Mouse (Mus musculus) kidney, postnatal 14 days (tissue): ENCODE results near the gene Myo3b.

Experiments
- DNase-seq: peaks from one replicate; pipeline ENCODE4 v3.0.0; 2022; ENCODE audit warnings: mixed read lengths

The Myo3b gene

GRCm38 (mm10) chr2:70133281-70133680 is 94.4 kb downstream of the Myo3b start:
- no peak for DNase-seq

DNA sequence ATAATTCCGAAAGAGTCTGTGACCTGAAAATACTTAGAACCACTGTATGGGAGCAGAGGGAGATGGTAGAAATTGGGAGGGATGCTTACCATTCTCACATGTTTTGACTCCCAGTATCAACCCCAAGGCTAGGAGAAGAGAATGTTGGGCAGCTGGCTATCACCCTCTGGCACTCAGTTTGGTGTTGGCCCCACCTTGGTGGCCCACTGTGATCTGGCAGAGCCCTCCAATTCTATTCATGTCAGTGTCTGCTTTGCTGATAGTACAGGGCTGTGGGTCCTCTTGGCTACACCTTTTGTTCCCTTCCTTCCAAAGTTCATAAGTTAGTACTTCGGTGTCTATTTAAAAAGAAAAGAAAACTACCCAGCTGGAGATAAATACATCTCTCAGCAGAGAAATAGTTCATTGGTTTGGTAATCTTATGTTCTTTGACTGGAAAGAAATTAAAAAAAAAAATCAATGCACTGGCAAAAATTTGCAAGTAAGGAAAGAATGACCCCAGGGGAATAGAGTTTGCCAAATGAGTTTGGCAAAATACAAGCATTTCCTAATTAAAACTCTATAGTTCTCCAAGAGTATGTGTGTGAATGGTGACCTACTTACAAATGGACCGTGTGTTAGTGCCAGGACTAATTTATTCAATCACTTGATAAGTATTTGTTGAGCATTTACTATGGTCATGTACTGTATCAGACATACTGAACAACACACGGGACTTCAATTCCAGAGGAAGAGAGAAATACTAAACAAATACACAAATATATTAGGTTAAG is 98.5 kb downstream of the Myo3b start:
- DNase-seq: no peak

DNA sequence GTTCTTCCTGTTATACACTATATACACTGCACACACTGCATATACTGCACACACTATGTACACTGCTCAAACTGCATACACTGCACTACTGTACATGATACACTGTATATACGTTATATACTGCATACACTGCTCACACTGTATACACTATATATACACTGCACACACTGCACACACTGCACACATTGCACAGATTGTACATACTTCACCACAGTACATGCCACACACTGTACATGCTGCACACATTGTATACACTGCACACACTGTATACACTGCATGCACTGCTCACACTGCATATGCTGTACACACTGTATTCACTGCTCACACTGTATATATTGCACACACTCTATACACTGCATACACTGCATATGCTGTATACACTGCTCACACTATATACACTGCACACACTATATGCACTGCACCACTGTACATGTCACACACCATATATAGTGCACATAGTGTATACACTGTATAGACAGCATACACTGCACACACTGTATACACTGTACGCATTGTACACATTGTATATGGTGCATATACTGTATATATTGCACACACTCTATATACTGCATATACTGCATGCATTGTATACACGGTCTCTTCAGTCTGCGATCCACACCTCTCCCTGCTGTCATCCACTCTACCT is 104.7 kb downstream of the Myo3b start:
- DNase-seq: no peak

DNA sequence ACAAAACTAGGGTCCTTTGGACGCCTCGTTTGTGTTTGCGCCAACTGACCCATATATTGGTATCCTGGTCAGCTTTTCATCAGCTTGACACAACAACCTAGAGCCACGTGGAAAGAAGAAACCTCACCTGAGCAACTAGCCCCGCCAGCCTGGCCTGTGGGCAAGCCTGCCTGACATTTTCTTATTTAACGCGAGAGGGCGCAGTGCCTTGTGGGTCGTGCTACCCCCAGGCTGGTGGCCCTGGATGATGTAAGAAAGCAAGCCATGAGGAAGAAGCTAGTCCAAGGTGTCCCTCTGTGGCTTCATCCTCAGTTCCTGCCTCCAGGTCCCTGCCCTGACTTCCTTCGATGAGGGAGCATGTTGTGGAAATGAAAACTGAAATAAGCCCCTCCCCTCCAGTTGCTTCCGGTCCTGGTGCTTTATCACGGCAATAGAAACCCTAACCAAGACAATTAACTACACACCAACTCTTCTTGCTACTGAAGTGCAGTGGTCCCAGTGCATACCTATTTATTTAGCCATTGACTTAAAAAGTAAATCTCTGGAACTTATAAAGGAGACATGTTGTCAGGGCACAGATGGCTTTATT is 108.2 kb downstream of the Myo3b start:
- no peak for DNase-seq

DNA sequence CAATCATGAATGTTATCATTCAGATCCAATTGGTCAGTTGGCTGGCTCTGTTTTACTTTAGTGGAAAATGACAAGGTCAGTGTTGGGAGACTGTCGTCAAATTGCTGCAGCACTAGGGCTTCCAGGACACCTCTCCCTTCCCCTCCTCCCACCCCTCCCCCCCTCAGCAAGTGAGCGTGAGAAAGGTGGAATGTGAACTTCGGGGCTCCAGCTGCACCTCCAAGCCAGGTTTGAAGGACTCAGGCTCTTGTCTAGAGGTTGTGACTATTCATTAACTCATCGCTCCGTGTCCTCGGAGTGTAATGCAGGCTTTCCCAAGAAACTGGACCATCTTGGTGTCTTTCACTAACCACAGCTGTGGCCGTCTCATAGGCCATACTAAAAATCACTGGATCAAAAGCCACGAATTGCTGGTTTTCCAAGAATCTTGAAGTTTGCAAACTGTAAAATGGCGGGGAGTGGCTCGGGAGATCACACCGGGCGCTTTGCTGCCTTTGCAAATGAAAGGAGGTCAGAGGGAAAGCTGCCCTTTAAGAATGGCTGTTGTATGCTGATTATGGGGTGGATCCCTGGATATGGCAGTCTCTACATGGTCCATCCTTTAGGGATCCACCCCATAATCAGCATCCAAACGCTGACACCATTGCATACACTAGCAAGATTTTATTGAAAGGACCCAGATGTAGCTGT is 110.0 kb downstream of the Myo3b start:
- DNase-seq: no peak

DNA sequence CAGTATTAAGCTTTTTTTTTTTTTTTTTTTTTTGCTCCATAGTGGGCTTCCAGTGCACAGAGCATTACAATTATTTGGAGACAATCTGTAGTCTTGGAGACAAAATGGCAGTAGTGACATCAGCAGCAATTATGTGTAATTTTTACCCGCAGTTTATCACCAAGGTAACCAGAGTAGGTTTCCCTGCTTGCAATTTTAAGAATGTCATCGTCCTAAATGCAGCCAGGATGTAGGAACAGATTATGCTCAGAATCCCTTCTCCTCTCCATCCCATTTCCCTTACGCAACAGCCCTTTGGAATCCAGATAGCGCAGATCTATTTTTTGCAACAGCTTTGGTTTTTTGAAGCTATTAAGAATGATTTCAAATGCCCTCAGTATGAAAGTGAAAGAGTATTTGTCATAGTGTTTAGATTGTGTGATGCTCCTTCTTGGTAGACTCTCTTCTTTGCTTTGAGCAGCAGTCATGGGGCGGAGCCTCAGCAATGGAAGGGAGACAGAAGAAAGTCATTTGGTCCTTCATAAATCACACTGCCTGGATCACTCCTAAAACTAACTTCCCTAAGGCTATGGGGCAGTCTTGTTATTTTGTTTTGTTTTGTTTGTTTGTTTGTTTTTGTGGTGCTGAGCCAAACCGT is 111.6 kb downstream of the Myo3b start:
- DNase-seq: no peak

DNA sequence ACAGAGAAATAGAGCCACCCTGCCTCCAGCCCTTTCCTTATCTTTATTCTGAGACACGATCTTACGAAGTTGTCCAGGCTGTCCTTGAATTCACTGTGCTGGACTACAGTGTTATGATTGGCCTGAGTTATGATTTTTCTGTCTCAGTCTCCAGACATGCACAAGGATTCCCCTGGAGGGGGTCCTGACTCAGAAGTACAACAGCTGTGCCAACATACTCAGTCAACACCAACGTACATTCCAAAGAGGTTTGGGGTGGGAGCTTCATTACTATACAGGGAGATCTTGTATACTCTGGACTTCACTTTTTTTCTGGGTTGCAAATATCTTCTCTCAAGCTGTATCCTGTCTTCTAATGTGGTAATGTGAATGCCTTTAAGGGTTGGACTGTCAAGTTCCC is 113.0 kb downstream of the Myo3b start:
- DNase-seq: no peak

- DNase-seq: no peak
Measured at GRCm38 (mm10) chr2:70155226-70155836, 116.4 kb downstream of the Myo3b start.

DNA sequence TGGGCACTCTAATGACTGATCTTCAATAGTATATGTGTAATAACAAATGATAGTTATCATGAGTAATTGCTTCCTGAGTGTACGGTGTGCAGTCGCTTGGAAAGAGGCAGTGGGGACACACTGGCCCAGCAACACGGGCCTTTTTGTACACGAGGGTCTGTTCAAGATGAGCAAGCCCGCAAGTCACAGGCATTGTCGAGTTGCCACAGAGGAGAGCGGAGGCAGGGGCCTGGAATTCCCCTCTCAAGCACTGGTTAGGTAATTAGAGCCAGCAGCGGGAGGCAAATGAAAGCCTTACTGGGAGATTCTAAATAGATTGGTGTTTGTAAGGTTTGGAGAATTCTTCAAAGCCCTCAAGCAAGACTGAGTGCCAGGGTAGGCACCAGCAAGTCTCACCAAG is 120.6 kb downstream of the Myo3b start:
- DNase-seq: no peak

DNA sequence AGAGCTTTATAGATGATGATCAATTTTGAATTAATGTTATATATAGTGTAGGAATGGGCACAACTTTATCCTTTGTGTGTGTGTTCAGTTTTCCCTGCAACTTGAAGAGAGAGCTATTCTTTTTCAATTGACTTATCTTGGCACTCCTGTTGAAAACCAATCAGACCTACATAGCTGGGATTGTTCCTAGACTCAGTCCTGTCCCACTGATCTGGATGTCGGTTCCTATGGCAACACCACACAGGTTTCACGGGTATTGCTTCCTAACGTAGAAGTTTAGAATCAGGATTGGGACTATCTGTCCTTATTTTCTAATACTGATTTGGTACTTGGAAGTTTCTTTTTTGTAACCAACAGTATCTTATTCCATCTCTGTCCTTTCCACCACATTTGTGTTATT is 127.3 kb downstream of the Myo3b start:
- no peak for DNase-seq

- no peak for DNase-seq
Measured at GRCm38 (mm10) chr2:70167944-70168935, 129.3 kb downstream of the Myo3b start.

DNA sequence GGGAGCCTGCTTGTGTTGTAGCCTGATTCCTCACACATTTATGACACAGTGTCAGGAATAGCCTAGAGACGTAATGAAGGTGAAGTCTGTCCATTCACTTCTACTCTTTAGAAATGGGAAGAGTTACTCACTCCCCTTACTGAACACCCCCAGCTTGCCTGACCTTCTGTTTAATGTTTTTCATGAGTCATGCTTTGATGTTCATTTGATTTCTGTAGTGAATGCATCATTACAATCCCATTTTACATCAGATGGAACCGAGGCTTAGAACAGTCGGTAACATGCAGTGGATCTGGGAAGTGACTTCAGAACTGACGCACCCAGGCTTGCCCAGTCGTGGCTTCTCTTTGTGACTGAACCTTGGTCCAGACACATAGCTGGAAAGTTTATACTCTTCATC is 131.5 kb downstream of the Myo3b start:
- no peak for DNase-seq

DNA sequence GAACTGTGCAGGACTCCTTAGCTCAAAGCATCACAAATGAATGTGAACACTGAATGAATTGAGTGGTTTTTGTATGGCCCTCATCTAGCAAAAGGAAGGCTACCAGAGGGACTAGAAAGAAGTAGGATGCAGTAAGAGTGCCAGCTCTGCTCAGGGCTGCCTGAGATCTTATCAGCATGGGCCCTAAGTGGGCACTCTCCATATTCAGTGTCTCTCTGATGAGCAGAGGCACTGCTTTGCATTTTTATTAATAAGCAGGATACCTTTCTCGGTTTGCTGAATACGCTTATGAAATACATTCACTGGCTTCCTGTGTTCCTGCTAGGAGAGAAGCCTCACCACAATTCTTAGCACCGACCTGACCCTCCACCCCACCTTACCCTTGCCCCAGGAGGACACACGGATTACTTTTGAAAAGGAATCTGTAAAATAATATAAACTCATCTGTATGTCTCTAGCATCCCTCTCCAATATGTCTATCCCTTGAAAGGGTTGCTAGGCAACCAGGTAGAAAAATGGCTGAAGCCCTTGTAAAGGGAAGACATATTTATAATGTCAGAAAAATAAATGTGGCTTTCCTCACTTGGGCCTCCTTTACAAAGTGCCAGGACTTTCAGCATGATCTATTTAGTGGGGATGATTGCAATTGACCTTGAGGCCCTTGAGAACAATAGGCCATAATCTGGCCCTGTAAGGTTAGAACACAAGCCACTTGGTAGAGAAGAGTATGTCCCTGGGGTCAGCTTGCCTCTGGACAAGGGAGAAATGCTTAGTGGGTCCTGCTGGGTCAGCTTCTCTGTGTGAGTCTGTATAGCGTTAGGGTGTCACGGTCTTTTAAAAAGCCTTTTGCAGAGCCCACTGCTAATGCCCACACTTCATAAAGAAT is 138.1 kb downstream of the Myo3b start:
- DNase-seq: no peak

DNA sequence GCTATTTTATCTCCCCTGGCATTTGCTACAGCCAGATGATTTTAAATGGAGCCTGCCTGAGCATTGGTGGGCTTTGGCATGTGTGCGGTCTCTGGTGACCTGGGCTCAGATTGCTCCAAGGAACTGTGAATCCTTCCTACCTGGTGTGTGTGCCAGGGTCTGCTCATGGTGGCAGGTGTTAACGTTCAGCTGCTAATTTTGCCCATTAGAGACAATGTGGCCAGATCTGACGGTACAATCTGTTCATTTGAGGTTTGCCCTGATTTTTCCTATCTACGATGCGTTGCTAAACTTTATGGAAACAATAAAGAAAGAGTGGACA is 138.7 kb downstream of the Myo3b start:
- no peak for DNase-seq

GRCm38 (mm10) chr2:70178241-70178640 is 139.3 kb downstream of the Myo3b start:
- DNase-seq: no peak

- no peak for DNase-seq
Measured at GRCm38 (mm10) chr2:70182150-70182670, 143.3 kb downstream of the Myo3b start.

- DNase-seq: no peak
Measured at GRCm38 (mm10) chr2:70187040-70187439, 148.1 kb downstream of the Myo3b start.

DNA sequence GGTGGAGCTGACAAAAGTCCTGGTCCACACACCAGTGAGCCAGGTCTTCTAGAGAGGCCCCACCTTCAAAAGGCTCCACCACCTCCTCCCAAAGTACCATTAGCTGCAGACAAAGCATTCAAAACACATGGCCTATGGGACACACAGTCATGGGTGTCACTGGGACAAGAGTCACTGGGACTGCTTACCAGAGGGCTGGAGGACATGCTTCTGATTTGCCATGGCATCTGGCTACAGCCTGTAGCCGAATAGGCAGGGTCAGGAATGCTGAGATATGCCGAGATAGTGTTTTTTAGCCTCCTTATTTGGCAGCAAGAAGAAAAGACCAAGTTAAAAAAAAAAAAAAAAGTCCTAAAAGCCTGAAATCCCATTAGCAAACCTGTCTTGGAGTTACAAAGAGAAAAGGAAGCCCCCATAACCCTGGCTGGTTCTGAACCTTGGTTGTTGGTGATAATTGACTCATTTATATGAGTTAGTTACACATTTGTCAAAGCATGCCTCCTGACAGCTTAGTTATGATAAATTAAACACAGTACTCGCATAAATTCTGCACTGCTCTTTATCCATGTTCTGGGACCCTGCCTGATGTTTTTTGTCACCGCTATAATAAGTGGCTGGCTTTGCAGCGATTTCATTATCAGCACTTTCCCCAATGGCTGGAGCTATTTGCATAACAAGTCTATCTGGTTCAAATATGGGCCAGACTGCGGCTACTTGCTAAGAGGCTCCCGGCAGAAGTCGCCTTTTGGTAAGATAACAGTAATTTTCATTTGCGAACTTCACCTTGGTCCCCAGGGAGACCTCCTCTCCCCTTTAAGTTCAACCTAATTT is 156.7 kb downstream of the Myo3b start:
- DNase-seq: no peak
